Mouse (Mus musculus) limb, embryonic 15.5 days (tissue): ENCODE results near the gene Casz1. TPM values are rescaled to one million over a fixed set of nuclear protein-coding genes. Genes with fewer than 3 reads are reported as not detected.

Source experiments
- ATAC-seq: fragments of 200-750 bp; cut with Nextera tagmentation; 2 replicates; pipeline ENCODE4 v1.8.0; 2017; ENCODE audit warnings: low read depth, moderate TSS enrichment; ENCODE audit not compliant: insufficient number of reproducible peaks, low FRiP score, low TSS enrichment
- H3K27ac ChIP-seq: fragments of 300-500 bp; sonication (generic); 2 replicates; pipeline ENCODE4 v1.5.1; 2015; ENCODE audit warnings: moderate library complexity, mild to moderate bottlenecking, inconsistent platforms
- H3K27me3 ChIP-seq: fragments of 300-500 bp; sonication (generic); 2 replicates; pipeline ENCODE4 v1.6.1; 2015; ENCODE audit warnings: inconsistent platforms
- H3K36me3 ChIP-seq: fragments of 300-500 bp; sonication (generic); 2 replicates; pipeline ENCODE4 v1.6.1; 2015; ENCODE audit warnings: inconsistent platforms
- H3K4me1 ChIP-seq: fragments of 300-500 bp; sonication (generic); 2 replicates; pipeline ENCODE4 v1.6.1; 2015; ENCODE audit warnings: inconsistent platforms
- H3K4me2 ChIP-seq: fragments of 300-500 bp; sonication (generic); 2 replicates; pipeline ENCODE4 v1.6.1; 2015; ENCODE audit warnings: mild to moderate bottlenecking, inconsistent platforms
- H3K4me3 ChIP-seq: fragments of 300-500 bp; sonication (generic); 2 replicates; pipeline ENCODE4 v1.5.1; 2015; ENCODE audit warnings: mild to moderate bottlenecking, inconsistent platforms
- H3K9ac ChIP-seq: fragments of 300-500 bp; sonication (generic); 2 replicates; pipeline ENCODE4 v1.6.1; 2015; ENCODE audit warnings: inconsistent platforms
- H3K9me3 ChIP-seq: fragments of 300-500 bp; sonication (generic); 2 replicates; pipeline ENCODE4 v1.6.1; 2016; ENCODE audit warnings: inconsistent platforms
- WGBS: fragments of 180-500 bp; shearing (Covaris S2); methylation state at CpG from one replicate; pipeline ENCODE4 v1.1.7; 2015; 5-methylcytosine and 5-hydroxymethylcytosine counted together
- polyA plus RNA-seq: library from polyadenylated mRNA; unstranded; fragments of >200 nt; fragmentation: Nextera tagmentation; extraction: Ambion mirVana; gene quantifications from 2 replicates; pipeline ENCODE4 v1.2.1, GENCODE M21; 2015

The Casz1 gene
- polyA plus RNA-seq, 1 experiment from 2014 or later = 7.2 TPM

- peaks cover 39% of the 10 kb centered on the region for H3K27me3 ChIP-seq
- no peaks in the 10 kb centered on the region for H3K36me3 ChIP-seq
- no peaks in the 10 kb centered on the region for H3K9me3 ChIP-seq
- no peak overlapping the region for H3K4me2 ChIP-seq
- H3K4me1 ChIP-seq = peaks cover 50% of the 10 kb centered on the region
- no peak overlapping the region for H3K27ac ChIP-seq
- no peak overlapping the region for H3K4me3 ChIP-seq
- WGBS = 59% methylated on average over 6 of the region's 6 CpGs
- ATAC-seq = no peak
- H3K9ac ChIP-seq = no peak overlapping the region
Observed at GRCm38 (mm10) chr4:148849437-148849836, 45.2 kb downstream of the Casz1 start.

GRCm38 (mm10) chr4:148853057-148853456, 48.8 kb downstream of the Casz1 start:
- no peaks in the 10 kb centered on the region for H3K9me3 ChIP-seq
- WGBS = 58% methylated on average over 4 of the region's 4 CpGs
- H3K27me3 ChIP-seq = peaks cover 47% of the 10 kb centered on the region
- H3K4me2 ChIP-seq = no peak overlapping the region
- no peak overlapping the region for H3K27ac ChIP-seq
- H3K4me1 ChIP-seq = peaks cover 37% of the 10 kb centered on the region
- no peak overlapping the region for H3K9ac ChIP-seq
- no peaks in the 10 kb centered on the region for H3K36me3 ChIP-seq
- ATAC-seq = no peak
- no peak overlapping the region for H3K4me3 ChIP-seq

GRCm38 (mm10) chr4:148854093-148854492, 49.9 kb downstream of the Casz1 start:
- Histone ChIP-seq H3K36me3 (no peaks in the 10 kb centered on the region), H3K4me2 (no peak overlapping the region), H3K27ac (no peak overlapping the region), H3K27me3 (peaks cover 48% of the 10 kb centered on the region), H3K9ac (no peak overlapping the region), H3K4me3 (no peak overlapping the region), H3K9me3 (no peaks in the 10 kb centered on the region), H3K4me1 (peaks cover 39% of the 10 kb centered on the region)
- no peak for ATAC-seq
- WGBS = 21% methylated on average over 2 of the region's 2 CpGs

GRCm38 (mm10) chr4:148855527-148855926, 51.3 kb downstream of the Casz1 start:
- peaks cover 59% of the 10 kb centered on the region for H3K27me3 ChIP-seq
- H3K27ac ChIP-seq = no peak overlapping the region
- H3K9ac ChIP-seq = no peak overlapping the region
- H3K36me3 ChIP-seq = no peaks in the 10 kb centered on the region
- peaks cover 41% of the 10 kb centered on the region for H3K4me1 ChIP-seq
- ATAC-seq = no peak
- no peaks in the 10 kb centered on the region for H3K9me3 ChIP-seq
- WGBS = 86% methylated on average over 5 of the region's 5 CpGs
- H3K4me3 ChIP-seq = no peak overlapping the region
- H3K4me2 ChIP-seq = no peak overlapping the region

- no peak overlapping the region for H3K27ac ChIP-seq
- no peak overlapping the region for H3K9ac ChIP-seq
- peaks cover 36% of the 10 kb centered on the region for H3K4me1 ChIP-seq
- 65% methylated on average over 4 of the region's 4 CpGs for WGBS
- H3K36me3 ChIP-seq = no peaks in the 10 kb centered on the region
- no peak overlapping the region for H3K4me3 ChIP-seq
- H3K27me3 ChIP-seq = peaks cover 65% of the 10 kb centered on the region
- no peak for ATAC-seq
- H3K9me3 ChIP-seq = no peaks in the 10 kb centered on the region
- H3K4me2 ChIP-seq = no peak overlapping the region
Observed at GRCm38 (mm10) chr4:148856216-148856615, 52.0 kb downstream of the Casz1 start.

- H3K9ac ChIP-seq = no peak overlapping the region
- no peak overlapping the region for H3K27ac ChIP-seq
- H3K4me3 ChIP-seq = no peak overlapping the region
- 0 out of 2 replicates have a peak, but pooled peaks have one; percentile 25 for ATAC-seq
- H3K27me3 ChIP-seq = peaks cover 74% of the 10 kb centered on the region
- H3K36me3 ChIP-seq = no peaks in the 10 kb centered on the region
- H3K9me3 ChIP-seq = no peaks in the 10 kb centered on the region
- peaks cover 24% of the 10 kb centered on the region for H3K4me1 ChIP-seq
- no peak overlapping the region for H3K4me2 ChIP-seq
- 73% methylated on average over 13 of the region's 13 CpGs for WGBS
Observed at GRCm38 (mm10) chr4:148857398-148858084, 53.3 kb downstream of the Casz1 start.

- Histone ChIP-seq H3K36me3 (no peaks in the 10 kb centered on the region), H3K4me2 (no peak overlapping the region), H3K27ac (no peak overlapping the region), H3K9me3 (no peaks in the 10 kb centered on the region), H3K9ac (no peak overlapping the region), H3K27me3 (peaks cover 80% of the 10 kb centered on the region), H3K4me1 (peaks cover 21% of the 10 kb centered on the region), H3K4me3 (no peak overlapping the region)
- no peak for ATAC-seq
- WGBS = 64% methylated on average over 7 of the region's 7 CpGs
Observed at GRCm38 (mm10) chr4:148858194-148858593, 54.0 kb downstream of the Casz1 start.

- no peaks in the 10 kb centered on the region for H3K36me3 ChIP-seq
- peak overlapping the region; percentile 18; the same call in 1 of the 2 replicates for H3K4me3 ChIP-seq
- 52% methylated on average over 7 of the region's 7 CpGs for WGBS
- no peaks in the 10 kb centered on the region for H3K9me3 ChIP-seq
- H3K27me3 ChIP-seq = peaks cover 82% of the 10 kb centered on the region
- H3K4me1 ChIP-seq = peaks cover 17% of the 10 kb centered on the region
- 0 out of 2 replicates have a peak overlapping the region, but pooled peaks have one; percentile 4 for H3K9ac ChIP-seq
- H3K27ac ChIP-seq = no peak overlapping the region
- peak overlapping the region; percentile 41 for H3K4me2 ChIP-seq
- no peak for ATAC-seq
Observed at GRCm38 (mm10) chr4:148859415-148859814, 55.2 kb downstream of the Casz1 start.

GRCm38 (mm10) chr4:148859906-148860491, 55.8 kb downstream of the Casz1 start:
- H3K27me3 ChIP-seq = peaks cover 81% of the 10 kb centered on the region
- H3K4me1 ChIP-seq = peaks cover 17% of the 10 kb centered on the region
- no peak for ATAC-seq
- H3K27ac ChIP-seq = no peak overlapping the region
- WGBS = 3% methylated on average over 27 of the region's 27 CpGs
- H3K9me3 ChIP-seq = no peaks in the 10 kb centered on the region
- 0 out of 2 replicates have a peak overlapping the region, but pooled peaks have one; percentile 4 for H3K9ac ChIP-seq
- H3K4me2 ChIP-seq = peak overlapping the region; percentile 41
- no peaks in the 10 kb centered on the region for H3K36me3 ChIP-seq
- peak overlapping the region; percentile 18 for H3K4me3 ChIP-seq

GRCm38 (mm10) chr4:148860636-148861035, 56.4 kb downstream of the Casz1 start:
- no peaks in the 10 kb centered on the region for H3K9me3 ChIP-seq
- H3K27me3 ChIP-seq = peaks cover 79% of the 10 kb centered on the region
- H3K36me3 ChIP-seq = no peaks in the 10 kb centered on the region
- 43% methylated on average over 7 of the region's 7 CpGs for WGBS
- H3K4me3 ChIP-seq = no peak overlapping the region; the same call in 1 of the 2 replicates
- H3K4me2 ChIP-seq = no peak overlapping the region
- H3K4me1 ChIP-seq = peaks cover 17% of the 10 kb centered on the region
- no peak for ATAC-seq
- H3K9ac ChIP-seq = no peak overlapping the region
- no peak overlapping the region for H3K27ac ChIP-seq

GRCm38 (mm10) chr4:148866812-148867470, 62.7 kb downstream of the Casz1 start:
- no peak for ATAC-seq
- H3K36me3 ChIP-seq = no peaks in the 10 kb centered on the region
- H3K9me3 ChIP-seq = no peaks in the 10 kb centered on the region
- no peak overlapping the region for H3K27ac ChIP-seq
- peaks cover 32% of the 10 kb centered on the region for H3K4me1 ChIP-seq
- H3K4me3 ChIP-seq = no peak overlapping the region
- H3K9ac ChIP-seq = no peak overlapping the region
- peaks cover 59% of the 10 kb centered on the region for H3K27me3 ChIP-seq
- WGBS = 12% methylated on average over 12 of the region's 12 CpGs
- H3K4me2 ChIP-seq = no peak overlapping the region
